Mouse (Mus musculus): Measurements from ENCODE around the gene Srsf12.

The Srsf12 gene

GRCm38 (mm10) chr4:33281891-33282685 lies 73.3 kb downstream of the Srsf12 start:
- ChIA-PET CTCF (interaction anchor here in 1 of 4 experiments (0.6 kb wide), 1 partner anchor 22 kb away, joined by 3 read pairs; no protein-coding TSS in a partner anchor), POLR2A (interaction anchor here in 2 of 4 experiments (0.8 to 1.4 kb wide), 4 partner anchors 12 to 35 kb away, joined by 3 to 5 read pairs (median 4); no protein-coding TSS in a partner anchor)

Data from embryonic stem cell, embryonic (primary cell).